Mouse (Mus musculus) ES-E14 (cell line): ENCODE data around the gene Hist1h3c. TPM values are rescaled to one million over a fixed set of nuclear protein-coding genes. Genes with fewer than 3 reads are reported as not detected.

Source experiments
- DNase-seq: peaks from one replicate; pipeline ENCODE4 v3.0.0-alpha.2; 2013; ENCODE audit warnings: low read depth, low spot score
- H3K27ac ChIP-seq: 2 replicates; pipeline ENCODE4 v1.5.1; 2012; ENCODE audit warnings: low read depth, mild to moderate bottlenecking, low read length, moderate library complexity, mixed read lengths; ENCODE audit not compliant: poor library complexity, insufficient read depth, severe bottlenecking
- H3K36me3 ChIP-seq: 2 replicates; pipeline ENCODE4 v1.6.1; 2012; ENCODE audit warnings: mild to moderate bottlenecking, low read length, moderate library complexity, mixed read lengths; ENCODE audit not compliant: control insufficient read depth, poor library complexity, insufficient read depth, severe bottlenecking
- H3K4me1 ChIP-seq, 2 experiments: fragments of 150-350 bp in 1 of 2; sonication (generic) in 1 of 2; 2 replicates each; pipeline ENCODE4 v1.6.1; 2012; ENCODE audit warnings: low read length in 2 of 2, mild to moderate bottlenecking in 1 of 2, mixed read lengths in 1 of 2; ENCODE audit not compliant: control insufficient read depth in 2 of 2, insufficient read depth in 2 of 2, poor library complexity in 1 of 2
- H3K4me3 ChIP-seq, 2 experiments: fragments of 150-350 bp in 1 of 2; sonication (generic) in 1 of 2; 2 replicates each; pipeline ENCODE4 v1.5.1; 2012; ENCODE audit warnings: low read length in 2 of 2, low read depth in 1 of 2, mild to moderate bottlenecking in 1 of 2, mixed read lengths in 1 of 2; ENCODE audit not compliant: insufficient read depth in 1 of 2, poor library complexity in 1 of 2, severe bottlenecking in 1 of 2
- H3K9ac ChIP-seq: 2 replicates; pipeline ENCODE4 v1.6.1; 2012; ENCODE audit warnings: low read depth, mild to moderate bottlenecking, low read length, mixed read lengths; ENCODE audit not compliant: poor library complexity, insufficient read depth, severe bottlenecking
- H3K9me3 ChIP-seq: fragments of 150-350 bp; sonication (generic); 2 replicates; pipeline ENCODE4 v1.6.1; 2012; ENCODE audit warnings: low read depth, mild to moderate bottlenecking, low read length; ENCODE audit not compliant: control insufficient read depth, insufficient read depth
- CHD2 ChIP-seq: IDR thresholded peaks from 2 replicates; pipeline ENCODE4 v1.6.1; 2014; ENCODE audit warnings: mild to moderate bottlenecking, low read depth, low read length, inconsistent platforms
- HCFC1 ChIP-seq: IDR thresholded peaks from 2 replicates; pipeline ENCODE4 v1.6.1; 2012; ENCODE audit warnings: low read length, inconsistent platforms, borderline replicate concordance; ENCODE audit not compliant: insufficient read depth
- MAFK ChIP-seq: IDR thresholded peaks from 2 replicates; pipeline ENCODE4 v1.6.1; 2014; ENCODE audit warnings: mild to moderate bottlenecking, low read depth, low read length, inconsistent platforms; ENCODE audit not compliant: insufficient read depth
- ZC3H11A ChIP-seq: IDR thresholded peaks from 2 replicates; pipeline ENCODE4 v1.6.1; 2012; ENCODE audit warnings: low read depth, mild to moderate bottlenecking, inconsistent platforms, low read length, borderline replicate concordance
- ZNF384 ChIP-seq: IDR thresholded peaks from 2 replicates; pipeline ENCODE4 v1.6.1; 2012; ENCODE audit warnings: low read depth, low read length, inconsistent platforms
- in situ Hi-C, 2 experiments: fragments of 600-800 bp; cut with MboI; formaldehyde crosslinking; loops; one replicate each; pipeline ENCODE4 v1.15.1; 2025; ENCODE audit warnings: low sequenced_read_pairs in 2 of 2, inconsistent platforms in 1 of 2; ENCODE audit not compliant: unreplicated experiment in 2 of 2
- total RNA-seq: library from RNA; depleted of rRNA; stranded (reverse); fragments of 300-350 nt; gene quantifications from 2 replicates; pipeline ENCODE4 v1.2.3, GENCODE M21; 2012

Hist1h3c gene
- total RNA-seq, 1 experiment: 1,161 TPM

DNA sequence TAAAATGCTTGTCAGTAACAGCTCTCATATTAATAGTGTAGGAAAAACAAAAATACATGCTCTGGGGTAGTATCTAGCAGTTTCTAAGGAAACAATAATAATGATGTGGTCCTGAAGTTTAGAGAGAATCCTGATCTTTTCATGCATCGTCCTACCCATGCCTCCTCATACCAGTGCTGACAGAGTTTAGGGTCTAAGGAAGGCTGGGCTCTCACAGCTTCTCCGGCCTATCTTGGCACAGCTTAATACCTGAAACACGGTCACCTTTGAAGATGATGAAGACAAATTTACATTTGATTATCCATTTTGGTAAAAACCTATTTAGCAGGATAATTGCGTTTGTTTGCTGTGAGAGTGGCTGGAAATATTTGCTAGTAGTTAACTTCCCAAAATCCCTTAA, 1.4 kb downstream of the Hist1h3c start:
- Histone ChIP-seq H3K9me3 (no peaks in the 10 kb centered on the region), H3K4me3 (peak overlapping the region; percentile 3 to 48), H3K27ac (peak overlapping the region; percentile 93; the same call in 1 of the 2 replicates), H3K36me3 (no peaks in the 10 kb centered on the region), H3K4me1 (peaks cover 0 to 3% of the 10 kb centered on the region in 2 experiments; a peak in 3 of 4 replicates), H3K9ac (peak overlapping the region; percentile 74; the same call in 1 of the 2 replicates)
- TF ChIP-seq MAFK (no peak), ZNF384 (no peak)
- no peak for DNase-seq
- in situ Hi-C loops: loop anchor here in 1 of 2 experiments (5.0 to 10.0 kb wide), 3 partner anchors 52 to 1709 kb away; partner anchors contain the start of genes Hist1h1d, Hist1h2ah, Hist1h2bk and Hist1h4f

DNA sequence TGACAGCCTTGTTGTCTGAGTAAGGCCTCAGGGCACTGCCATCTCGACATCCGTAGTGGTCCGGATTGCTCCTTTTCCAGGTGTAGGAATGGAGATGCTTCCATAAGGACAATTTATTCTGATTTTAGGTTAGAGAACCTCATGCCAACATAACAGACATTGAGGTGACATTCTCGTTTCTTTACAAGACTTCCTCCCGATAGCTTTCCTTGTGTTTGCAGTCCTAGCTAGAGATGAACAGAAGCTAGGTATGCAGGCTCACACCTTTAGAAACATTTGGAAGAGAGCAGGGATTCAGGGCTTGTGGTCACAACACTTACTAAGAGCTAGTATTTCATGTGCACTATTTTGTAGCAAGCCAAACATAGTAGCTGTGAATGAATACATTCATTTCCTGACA, 2.2 kb downstream of the Hist1h3c start:
- no peak for TF ChIP-seq MAFK
- no peak for TF ChIP-seq CHD2
- no peak for TF ChIP-seq ZC3H11A
- TF ChIP-seq ZNF384: no peak
- TF ChIP-seq HCFC1: no peak
- no peaks in the 10 kb centered on the region for H3K9me3 ChIP-seq
- in situ Hi-C loops: loop anchor here in 1 of 2 experiments (5.0 to 10.0 kb wide), 3 partner anchors 51 to 1708 kb away; partner anchors contain the start of genes Hist1h1d, Hist1h2ah, Hist1h2bk and Hist1h4f
- DNase-seq: no peak
- H3K27ac ChIP-seq: peak overlapping the region; percentile 91
- peaks cover 0 to 3% of the 10 kb centered on the region in 2 experiments; a peak in 3 of 4 replicates for H3K4me1 ChIP-seq
- peak overlapping the region in 1 of 2 experiments; percentile 19; a peak in 2 of 4 replicates for H3K4me3 ChIP-seq
- H3K36me3 ChIP-seq: no peaks in the 10 kb centered on the region
- H3K9ac ChIP-seq: peak overlapping the region; percentile 50; the same call in 1 of the 2 replicates

DNA sequence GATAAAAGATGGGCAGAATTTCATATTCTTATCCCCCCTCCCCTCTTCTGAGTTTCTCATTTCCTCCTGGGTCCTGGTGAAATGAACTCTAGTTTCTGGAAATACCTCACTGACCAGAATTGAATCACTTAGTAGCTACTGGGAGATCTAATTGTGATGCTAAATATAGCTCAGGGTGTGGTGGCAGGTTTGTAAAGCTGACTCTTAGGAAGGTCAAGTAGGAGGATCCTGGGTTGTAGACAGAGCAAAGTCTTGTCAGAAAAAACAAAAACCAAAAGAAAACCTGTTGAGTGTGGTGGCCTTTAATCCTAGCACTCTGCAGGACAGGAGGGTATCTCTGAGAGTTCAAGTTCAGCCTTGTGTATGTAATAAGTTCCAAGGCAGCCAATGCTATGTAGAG, 3.4 kb downstream of the Hist1h3c start:
- Histone ChIP-seq H3K4me3 (peak overlapping the region in 1 of 2 experiments; percentile 56; a peak in 2 of 4 replicates), H3K36me3 (no peaks in the 10 kb centered on the region), H3K4me1 (peaks cover 0 to 3% of the 10 kb centered on the region in 2 experiments; a peak in 3 of 4 replicates), H3K9me3 (no peaks in the 10 kb centered on the region), H3K27ac (peak overlapping the region; percentile 96; the same call in 1 of the 2 replicates), H3K9ac (no peak overlapping the region; the same call in 1 of the 2 replicates)
- in situ Hi-C loops: loop anchor here in 1 of 2 experiments (5.0 to 10.0 kb wide), 3 partner anchors 50 to 1707 kb away; partner anchors contain the start of genes Hist1h1d, Hist1h2ah, Hist1h2bk and Hist1h4f
- no peak for DNase-seq
- TF ChIP-seq ZC3H11A (no peak), ZNF384 (no peak), MAFK (no peak), HCFC1 (no peak), CHD2 (peak; percentile 69; the same call in 1 of the 2 replicates)

DNA sequence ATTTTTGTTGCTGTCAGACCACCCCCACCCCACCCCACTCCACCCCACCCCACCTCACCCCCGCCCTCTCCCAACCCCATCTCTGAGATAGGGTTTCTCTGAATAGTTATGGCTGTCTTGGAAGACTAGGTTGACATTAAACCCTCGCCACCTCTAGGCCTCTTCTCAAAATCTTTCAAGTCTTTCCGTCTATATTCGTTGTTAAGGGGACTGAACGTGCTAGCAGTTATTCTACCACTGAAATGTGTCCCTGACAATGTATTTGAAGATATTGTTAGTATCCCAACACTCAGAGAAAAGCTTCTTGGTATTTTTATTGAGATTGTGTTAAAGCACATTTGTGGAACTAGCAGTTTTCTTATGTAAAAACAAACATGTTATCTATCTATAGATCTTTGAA, 4.5 kb downstream of the Hist1h3c start:
- Histone ChIP-seq H3K27ac (peak overlapping the region; percentile 100; the same call in 1 of the 2 replicates), H3K36me3 (no peaks in the 10 kb centered on the region), H3K9me3 (no peaks in the 10 kb centered on the region), H3K4me1 (peaks cover 0 to 3% of the 10 kb centered on the region in 2 experiments; a peak in 3 of 4 replicates), H3K4me3 (peak overlapping the region; percentile 53 to 56), H3K9ac (no peak overlapping the region; the same call in 1 of the 2 replicates)
- no peak for TF ChIP-seq ZNF384
- TF ChIP-seq ZC3H11A: no peak
- no peak for TF ChIP-seq HCFC1
- no peak for TF ChIP-seq MAFK
- no peak for TF ChIP-seq CHD2
- DNase-seq: no peak
- in situ Hi-C loops: loop anchor here in 1 of 2 experiments (5.0 to 10.0 kb wide), 3 partner anchors 49 to 1706 kb away; partner anchors contain the start of genes Hist1h1d, Hist1h2ah, Hist1h2bk and Hist1h4f
